Mouse (Mus musculus) granulocyte monocyte progenitor cell, adult 5-6 weeks (primary cell): ENCODE measurements around the gene Insl3. TPM values are rescaled to one million over a fixed set of nuclear protein-coding genes. Genes with fewer than 3 reads are reported as not detected.
A peak's percentile ranks its signal among the peaks of the same experiment; 100 is the strongest.
"Not testable (repeated sequence)": the region's sequence is repeated elsewhere in the genome, so short reads cannot be mapped to it uniquely, and the experiment has no call there.

Experiments used
- ATAC-seq: replicated peaks from 2 replicates; pipeline ENCODE4 v1.8.0; 2016; ENCODE audit warnings: mild to moderate bottlenecking, moderate TSS enrichment, inconsistent platforms; ENCODE audit not compliant: poor library complexity, severe bottlenecking
- total RNA-seq, 2 experiments: library from RNA; stranded (forward) in 1 of 2; stranded (reverse) in 1 of 2; fragments of 200-712, 200-1000 nt in 1 of 2; fragments of >200 nt in 1 of 2; fragmentation: Nextera tagmentation in 1 of 2; gene quantifications; 2 replicates each; pipeline ENCODE4 v1.2.3; 2014 to 2017

The Insl3 gene
- total RNA-seq, 2 experiments from 2014 or later, result 1.2 to 16.3 TPM

DNA sequence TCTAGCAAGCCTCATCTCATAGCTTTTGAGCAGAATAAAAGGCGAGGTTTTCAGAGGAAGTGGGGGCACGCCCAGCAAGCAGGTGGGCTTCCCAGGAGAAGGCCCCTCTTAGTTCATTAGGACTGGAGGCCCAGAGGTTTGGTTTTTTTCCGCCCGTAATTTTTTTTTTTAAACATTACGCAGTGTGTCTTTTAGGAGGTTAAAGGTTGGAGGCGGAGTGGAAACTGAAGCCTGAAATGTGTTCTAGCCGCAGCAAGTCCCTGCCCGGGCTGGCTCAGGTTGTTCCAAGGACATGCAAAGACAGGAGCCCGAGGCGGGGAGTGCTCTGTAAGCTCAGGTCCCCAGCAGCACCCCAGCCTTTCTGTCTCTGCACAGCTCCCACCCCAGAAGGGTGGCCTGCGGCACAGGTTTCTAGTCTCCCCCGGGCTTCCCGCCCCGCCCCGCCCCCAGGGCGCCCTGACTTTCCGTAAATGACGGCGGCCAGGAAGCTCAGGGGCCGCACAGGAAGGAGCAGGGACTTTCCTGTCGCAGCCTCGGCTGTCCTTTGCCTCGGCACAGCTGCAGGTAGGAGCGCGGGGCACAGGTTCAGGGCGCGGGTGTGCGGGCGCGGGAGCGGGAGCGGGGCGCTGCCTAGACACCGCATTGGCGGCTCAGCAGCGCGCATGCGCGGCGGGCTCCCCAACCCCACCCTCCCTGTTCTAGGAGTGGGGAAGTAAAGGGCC, 12.8 kb upstream of the Insl3 start, which contains the start of gene Jak3:
TSS of gene Jak3 (plus strand) at position 277 of the 722 bp plus-strand sequence.
- ATAC-seq, result peak; percentile 45

DNA sequence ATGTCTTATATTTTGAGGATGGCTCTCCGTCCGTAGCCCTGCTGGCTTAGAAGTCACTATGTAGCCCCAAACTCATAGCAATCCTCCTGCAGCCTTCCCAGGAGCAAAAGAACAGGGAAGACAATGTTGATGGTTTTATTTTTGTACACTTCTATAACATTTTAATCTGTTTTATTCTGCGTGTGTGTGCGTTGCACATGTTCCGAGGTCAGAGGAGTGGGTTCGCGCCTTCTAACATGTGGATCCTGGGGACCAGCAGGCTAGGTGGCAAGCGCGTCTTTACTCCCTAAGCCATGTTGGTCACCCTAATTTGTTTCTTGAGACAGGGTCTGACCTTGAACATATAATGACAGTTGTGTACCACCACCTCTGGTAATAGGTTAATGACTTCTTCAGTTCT, 12.2 kb upstream of the Insl3 start:
- no peak for ATAC-seq

DNA sequence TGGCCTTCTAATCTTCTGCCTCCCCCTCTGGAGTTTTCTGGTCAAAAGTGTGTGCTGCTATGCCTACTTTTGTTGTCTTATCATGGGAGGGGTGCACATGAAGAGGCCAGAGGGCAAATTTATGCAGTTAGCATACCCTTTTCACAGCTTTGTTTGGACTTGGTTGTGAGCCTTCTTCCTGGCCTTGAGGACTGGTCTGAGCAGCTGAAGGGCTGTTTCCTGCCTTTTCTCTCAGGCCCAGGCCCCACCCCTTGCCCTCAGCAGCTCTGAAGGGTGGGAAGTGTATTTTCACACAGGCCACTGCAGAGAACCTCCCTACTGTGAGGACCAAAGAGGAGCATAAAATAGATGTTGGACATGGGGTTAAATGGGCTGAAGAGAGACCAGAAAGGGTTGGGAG, 11.5 kb upstream of the Insl3 start:
- no peak for ATAC-seq

DNA sequence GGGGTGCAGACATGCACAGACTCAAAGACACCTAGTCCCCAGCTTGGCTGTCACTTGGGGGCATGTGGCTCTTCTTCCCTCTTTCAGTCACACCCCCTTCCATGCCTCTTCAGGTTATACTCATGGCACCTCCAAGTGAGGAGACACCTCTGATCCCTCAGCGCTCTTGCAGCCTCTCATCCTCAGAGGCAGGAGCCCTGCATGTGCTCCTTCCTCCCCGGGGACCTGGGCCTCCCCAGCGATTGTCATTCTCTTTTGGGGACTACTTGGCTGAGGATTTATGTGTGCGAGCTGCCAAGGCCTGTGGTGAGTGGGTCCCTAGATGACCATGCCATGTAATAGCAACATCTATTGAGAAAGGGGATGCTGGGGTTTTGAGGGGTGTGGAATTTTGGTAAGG, 10.8 kb upstream of the Insl3 start:
- ATAC-seq, result no peak

DNA sequence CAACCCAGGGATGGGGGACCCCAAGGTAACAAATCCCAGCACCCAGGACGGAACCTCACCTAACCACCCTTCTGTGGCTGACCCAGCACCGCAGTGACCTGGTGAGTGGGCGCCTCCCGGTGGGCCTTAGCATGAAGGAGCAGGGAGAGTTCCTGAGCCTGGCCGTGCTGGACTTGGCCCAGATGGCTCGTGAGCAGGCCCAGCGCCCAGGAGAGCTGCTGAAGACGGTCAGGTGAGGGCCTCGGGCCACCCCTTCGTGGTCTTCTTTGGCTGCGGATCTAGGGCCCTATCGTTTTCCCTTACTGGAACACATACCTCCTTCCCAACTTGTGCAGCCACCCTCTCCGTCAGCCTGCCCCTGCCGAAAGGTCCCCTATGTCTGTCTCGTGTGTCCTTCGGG, 9.9 kb upstream of the Insl3 start:
- ATAC-seq, result no peak

DNA sequence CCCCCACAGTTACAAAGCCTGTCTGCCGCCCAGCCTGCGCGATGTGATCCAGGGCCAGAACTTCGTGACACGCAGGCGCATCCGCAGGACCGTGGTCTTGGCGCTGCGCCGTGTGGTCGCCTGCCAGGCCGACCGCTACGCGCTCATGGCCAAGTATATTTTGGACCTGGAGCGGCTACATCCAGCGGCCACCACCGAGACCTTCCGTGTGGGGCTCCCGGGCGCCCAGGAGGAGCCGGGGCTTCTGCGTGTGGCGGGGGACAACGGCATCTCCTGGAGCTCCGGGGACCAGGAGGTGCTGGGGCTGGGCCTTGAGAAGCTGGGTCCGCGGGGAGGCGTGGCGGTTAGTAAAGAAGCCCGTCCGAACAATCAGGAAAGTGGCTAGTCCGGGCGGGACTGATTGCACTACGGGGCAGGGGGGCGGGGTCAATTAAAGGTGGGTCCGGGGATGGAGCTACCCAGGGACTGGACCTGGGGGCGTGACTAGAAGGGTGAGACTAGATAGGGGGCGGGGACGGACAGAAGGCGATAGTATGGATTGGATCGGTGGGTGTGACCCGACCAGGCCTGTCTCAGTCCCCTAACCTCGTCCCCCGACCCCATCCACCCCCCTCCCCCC, 9.4 kb upstream of the Insl3 start:
- no peak for ATAC-seq

DNA sequence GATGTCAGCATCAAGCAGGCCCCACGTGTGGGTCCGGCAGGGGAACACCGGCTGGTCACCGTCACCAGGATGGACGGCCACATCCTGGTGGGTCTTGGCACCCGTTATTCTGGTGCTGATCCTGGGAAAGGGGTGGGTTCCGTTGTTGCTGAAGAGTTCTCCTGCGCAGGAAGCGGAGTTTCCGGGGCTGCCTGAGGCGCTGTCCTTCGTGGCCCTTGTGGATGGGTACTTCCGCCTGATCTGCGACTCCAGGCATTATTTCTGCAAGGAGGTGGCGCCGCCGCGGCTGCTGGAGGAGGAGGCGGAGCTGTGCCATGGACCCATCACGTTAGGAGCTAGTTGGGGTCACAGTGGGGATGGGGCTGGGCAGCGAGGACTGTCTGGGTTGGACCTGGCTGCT, 8.5 kb upstream of the Insl3 start:
- no peak for ATAC-seq

DNA sequence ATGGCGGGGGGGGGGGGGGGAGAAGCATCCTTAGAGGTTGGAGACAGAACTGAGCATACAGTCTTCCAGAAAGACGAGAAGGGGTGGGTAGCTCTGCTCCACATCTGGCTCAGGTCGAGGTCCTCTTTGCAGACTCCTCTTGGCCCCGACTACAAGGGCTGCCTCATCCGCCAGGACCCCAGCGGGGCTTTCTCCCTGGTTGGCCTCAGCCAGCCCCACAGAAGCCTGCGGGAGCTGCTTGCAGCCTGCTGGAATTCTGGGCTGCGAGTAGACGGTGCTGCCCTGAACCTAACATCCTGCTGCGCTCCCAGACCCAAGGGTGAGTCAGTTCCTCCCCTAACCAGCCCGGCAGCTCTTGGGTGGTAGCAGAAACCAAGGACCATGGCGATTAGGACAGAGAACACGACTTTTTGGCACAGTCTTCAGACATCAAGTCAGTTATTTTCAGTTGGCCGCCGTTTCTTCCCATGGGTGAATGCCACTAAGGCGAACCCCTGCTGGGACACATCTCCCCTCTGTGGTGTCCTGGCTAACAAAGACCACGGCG, 7.6 kb upstream of the Insl3 start:
- ATAC-seq, result no peak

DNA sequence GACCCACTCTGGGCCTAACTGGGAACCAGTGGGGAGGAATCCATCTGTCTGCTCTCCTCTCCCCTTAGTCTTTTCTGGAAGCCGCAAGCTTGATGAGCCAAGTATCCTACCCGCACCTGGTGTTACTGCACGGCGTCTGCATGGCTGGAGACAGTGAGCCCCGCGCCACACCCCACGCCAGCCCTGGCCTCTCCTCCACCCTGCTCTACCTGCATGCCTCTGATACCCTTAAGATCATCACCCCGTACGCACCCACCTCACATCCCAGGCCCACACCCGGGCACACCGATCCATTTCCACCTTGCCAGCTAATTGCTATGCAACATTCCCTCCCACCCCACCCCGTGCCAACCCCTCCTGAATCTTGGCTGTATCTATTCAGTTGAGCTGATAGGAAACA, 6.2 kb upstream of the Insl3 start:
- ATAC-seq, result no peak

DNA sequence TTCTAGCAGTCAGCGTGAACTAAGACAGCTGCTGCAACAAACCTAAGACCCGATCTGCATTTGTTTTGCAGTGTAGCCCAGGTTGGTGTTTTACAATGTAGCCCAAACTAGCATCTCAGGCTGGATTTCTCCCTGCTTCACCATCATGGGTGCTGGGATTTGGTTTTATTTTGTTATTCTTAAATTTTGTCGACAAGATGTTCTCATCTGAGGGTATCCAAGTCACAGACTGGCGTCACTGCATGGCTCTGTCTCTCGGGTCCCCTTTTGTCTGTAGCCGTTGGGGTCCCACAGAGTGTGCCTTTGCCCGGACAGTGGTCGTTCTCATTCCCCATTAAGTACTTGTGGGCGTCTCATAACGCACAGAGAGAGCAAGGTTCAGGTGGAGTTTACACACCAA, 4.3 kb upstream of the Insl3 start:
- ATAC-seq, result no peak

DNA sequence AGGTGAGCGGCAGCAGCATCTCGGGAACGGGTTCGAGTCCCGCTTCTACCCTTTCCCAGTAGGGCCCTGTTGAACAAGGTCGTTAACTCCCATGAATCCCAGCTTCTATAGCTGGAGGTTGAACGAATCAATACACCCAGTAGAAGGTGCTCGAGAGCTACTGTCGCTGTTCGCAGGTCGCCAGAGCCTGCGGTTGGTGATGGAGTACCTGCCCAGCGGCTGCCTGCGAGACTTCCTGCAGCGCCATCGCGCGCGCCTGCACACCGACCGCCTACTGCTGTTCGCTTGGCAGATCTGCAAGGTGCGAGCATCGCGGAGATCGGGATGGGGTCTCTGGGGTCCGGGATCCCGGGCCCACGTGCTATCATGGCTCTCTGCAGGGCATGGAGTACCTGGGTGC, 3.4 kb upstream of the Insl3 start:
- ATAC-seq, result no peak

DNA sequence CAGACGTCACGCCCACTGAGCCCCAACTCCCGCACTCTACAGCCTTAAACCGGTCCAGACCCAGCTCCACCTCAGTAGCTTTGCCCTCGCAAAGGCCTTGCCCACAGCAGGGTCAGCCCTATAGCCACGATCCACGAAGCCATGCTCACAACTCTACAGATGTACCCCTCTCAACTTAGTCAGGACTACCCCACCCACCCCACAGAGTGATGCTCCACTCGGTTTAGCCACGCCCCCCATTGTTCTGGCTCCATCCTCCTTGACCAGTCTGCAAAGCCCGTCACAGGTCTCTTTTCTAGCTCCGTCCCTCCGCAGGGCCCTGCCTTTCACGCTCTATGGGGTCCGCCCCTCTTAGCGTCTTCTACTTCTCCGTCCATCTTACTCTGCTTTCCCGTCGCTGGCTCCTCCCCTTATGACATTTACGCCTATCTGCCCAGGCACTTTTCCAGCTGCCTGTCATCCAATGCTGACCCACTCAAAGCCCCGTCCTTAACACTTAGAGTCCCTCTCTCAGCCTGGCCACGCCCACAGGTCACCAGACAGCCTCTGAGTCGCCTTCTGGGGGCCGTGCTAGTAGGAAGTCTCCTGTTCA, 2.8 kb upstream of the Insl3 start:
- ATAC-seq, result no peak

DNA sequence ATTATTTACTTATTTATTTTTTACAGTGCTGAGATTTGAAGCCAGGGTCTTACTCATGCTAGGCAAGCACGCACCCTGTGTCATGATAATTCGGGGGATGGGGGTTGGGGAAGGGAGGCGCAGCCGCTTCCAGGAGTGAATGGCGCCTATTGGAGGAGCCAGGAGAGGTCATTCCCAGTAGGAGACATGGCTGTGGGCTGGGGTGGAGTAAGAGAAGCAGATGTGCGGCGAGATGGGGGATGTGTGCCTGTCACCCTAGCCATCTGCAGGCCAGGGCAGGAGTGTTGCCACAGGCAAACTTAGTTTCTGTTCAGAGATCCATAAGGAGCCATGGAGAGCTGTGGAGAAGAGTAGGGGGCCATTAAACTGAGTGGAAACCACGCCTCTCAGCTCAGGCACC, 1.4 kb upstream of the Insl3 start:
- no peak for ATAC-seq

DNA sequence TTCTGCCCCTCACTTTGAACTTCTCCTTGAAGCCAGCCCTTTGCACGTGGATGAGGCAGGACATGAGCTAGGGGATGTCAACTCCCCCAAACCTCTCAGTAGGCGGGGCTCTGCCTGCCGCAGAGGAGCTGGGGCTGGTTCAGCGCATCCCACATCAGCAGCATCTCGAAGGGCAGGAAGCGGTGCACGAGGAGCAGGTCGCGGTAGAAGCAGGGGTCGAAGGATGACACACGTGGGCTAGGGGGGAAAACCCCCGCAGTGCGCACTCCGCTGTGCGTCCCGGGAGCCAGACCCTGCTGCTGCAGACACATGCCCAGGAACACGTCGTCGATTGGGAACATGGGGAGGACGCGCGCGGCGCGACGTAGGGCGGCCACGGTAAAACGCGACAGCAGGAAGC, 3.5 kb downstream of the Insl3 start:
- peak; percentile 41 for ATAC-seq

DNA sequence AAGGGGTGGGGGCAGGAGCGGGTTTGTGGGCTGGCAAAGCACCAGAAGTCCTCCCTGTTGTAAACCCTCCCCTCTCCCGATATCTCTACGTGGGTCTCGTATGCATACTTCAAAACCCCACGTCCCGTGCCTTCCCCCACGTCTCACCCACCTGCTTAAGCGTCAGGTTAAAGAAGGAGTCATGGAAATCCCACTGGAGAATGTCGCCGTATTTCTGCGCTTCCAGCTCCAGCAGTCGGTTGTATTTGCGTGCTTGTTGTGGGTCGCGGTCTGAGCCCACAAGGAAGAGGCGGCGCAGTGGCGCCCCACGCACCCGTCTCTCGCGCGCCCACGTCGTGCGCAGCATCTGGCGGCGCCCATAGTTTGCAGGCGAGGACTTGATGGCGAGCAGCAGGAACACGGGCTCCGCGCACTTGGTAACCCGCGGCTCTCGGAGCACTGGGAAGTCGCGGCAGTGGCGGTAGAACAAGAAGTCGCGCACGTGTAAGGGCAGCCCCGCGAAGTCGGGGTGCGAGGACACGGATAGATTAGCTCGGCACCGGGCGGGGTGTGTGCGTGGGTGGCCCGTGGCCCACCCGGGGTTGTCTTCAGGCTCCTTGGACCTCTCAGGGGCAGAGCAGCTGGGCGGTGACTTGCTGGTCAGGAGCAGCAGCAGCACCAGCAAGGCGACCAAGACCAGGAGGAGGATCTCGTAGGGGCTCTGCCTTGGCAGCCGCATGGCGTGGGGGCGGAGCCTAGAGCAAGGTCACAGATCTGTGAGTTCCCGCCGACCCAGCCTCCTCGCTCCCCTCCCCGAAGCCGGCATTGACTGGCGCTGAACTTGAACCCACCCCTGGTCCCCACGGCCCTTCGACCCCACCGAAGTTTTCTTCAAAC, 4.4 kb downstream of the Insl3 start:
- peak; percentile 28 for ATAC-seq

DNA sequence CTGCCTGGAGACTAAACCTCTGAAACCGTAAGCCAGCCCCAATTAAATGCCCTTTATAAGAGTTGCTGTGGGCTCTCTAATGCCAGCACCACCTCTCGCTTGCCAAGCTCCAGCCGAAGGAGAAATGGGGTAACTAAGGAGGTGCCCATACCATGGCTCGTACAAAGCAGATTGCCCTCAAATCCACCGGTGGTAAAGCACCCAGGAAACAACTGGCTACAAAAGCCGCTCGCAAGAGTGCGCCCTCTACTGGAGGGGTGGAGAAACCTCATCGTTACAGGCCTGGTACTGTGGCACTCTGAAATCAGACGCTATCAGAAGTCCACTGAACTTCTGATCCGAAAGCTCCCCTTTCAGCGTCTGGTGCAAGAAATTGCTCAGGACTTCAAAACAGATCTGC, 6.4 kb downstream of the Insl3 start:
- not testable (repeated sequence) for ATAC-seq

DNA sequence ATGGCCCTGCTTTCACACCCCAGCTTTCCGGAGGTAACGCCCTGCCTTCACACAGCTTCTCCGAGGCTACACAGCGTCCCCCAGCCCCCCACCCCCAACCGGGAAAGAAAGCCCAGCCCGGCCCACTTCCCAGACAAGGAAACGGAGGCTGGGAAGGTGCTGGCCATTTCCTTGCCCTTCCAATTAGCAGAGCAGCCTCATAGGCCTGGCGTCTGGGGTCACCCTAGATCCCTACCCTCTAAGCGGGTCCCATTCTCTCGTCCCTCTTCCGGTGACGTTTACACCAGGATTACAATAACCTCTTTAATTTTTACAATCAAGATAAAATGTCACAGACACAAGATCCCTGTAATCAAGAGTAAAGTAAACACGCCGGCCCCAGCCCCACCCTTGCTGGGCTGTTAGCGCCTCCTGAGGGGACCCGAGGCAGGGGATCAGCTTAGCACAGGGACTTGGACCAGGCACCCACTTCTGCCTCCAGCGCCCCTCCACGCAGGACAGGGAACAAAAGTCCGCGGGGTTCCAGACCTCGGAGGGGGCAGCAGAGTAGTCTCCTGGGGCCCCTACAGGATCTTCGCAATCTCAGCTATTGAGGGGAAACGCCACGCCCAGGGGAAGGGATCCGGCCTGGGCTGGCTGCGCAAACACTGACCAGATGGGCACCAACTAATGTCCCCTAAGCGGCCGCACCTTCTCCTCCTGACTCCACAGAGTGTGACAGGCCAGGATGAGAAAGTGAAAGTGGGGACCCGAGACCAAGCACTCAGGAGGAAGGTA, 11.7 kb downstream of the Insl3 start:
- peak; percentile 47 for ATAC-seq

DNA sequence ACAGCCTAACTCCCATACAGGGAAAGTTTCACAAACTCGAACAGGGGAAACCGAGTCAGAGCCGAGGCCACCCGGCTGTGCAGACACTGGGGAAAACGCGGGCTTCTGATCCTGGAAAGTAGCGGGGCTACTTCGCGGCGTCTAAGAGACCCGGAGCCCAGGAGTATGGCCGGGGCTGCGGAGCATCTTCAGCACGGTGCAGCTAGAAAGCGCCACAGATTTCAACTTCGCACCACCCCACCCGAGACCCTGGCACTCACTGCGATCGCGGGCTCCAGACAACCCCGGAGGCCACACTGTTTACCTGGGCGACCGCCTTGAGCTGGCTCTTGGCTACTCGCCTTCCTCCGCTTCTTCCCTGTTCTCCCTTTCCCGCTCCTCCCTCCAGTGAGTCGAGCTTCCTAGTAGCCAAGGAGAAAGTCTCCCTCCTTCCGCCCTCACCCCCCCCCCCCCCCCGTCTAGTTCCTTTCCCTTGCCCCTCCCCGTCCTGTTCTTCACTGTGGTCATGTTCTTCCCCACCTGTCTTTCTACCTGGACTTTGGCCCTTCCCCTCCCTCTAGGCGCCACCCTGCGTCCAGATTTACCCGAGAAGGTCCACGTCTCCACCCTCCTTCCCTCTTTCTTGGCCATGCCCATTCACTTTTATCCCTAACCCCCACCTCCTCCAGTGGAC, 12.5 kb downstream of the Insl3 start, which contains the start of gene B3gnt3:
TSS of gene B3gnt3 (minus strand) at position 376 of the 673 bp plus-strand sequence.
- peak; percentile 17; the same call in 1 of the 2 replicates for ATAC-seq

DNA sequence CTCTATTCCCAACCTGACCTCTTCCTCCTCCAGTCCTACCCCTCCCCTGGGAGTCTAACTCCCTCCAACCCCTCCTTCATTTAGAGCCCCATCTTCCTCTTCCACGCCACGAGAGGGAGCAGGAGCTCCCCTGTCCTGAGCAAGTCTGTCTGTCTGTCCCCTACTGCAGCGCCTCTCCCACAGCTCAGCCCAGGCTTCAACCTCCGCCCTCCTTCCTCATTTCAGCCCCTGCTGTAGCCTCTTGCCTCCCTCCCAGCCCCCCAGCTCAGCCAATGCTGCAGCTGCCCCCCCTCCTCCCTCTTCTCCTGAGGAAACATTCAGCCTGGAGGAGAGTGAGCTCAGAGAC, 13.0 kb downstream of the Insl3 start:
- ATAC-seq, result peak; percentile 76
